Mouse (Mus musculus) gastrocnemius, postnatal 36 days (tissue): ENCODE results near the gene U2af2. TPM values are rescaled to one million over a fixed set of nuclear protein-coding genes. Genes with fewer than 3 reads are reported as not detected.

Source experiments
- DNase-seq, 2 experiments: peaks; one replicate each; pipeline ENCODE4 v3.0.0; 2022
- intact Hi-C: fragments of 180-260 bp; cut with DNase I; formaldehyde crosslinking; loops from one replicate; pipeline ENCODE4 v1.15.1; 2025
- total RNA-seq, 2 experiments: library from RNA; stranded (reverse); gene quantifications; 2 replicates each; pipeline ENCODE4 v1.2.3; 2021

Gene U2af2
- total RNA-seq, 2 experiments from 2014 or later: 38.0 to 48.3 TPM

DNA sequence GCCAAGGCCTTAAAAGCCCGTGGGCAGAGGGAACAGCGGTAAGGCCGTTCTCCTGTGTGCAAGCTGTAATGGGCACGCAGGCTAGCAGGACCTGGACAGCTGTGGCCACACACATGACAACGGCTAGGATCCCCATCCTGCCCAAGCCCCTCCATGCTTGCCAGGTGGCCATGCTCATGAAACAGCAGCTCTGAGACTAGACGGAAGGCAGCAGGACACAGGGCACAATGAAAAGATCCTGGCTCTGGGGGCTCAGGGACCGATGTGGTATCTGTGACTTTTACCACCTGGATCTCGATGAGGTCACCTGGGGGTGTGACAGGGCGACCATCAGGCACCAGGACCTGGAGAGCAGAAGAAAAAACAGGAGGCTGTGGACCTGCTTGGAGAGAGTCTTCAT is 25.8 kb upstream of the U2af2 start:
- intact Hi-C loops: no loop called here

GRCm38 (mm10) chr7:5037026-5037425 is 24.9 kb upstream of the U2af2 start:
- DNase-seq: no peak
- intact Hi-C loops: no loop called here

More for the DNA sequence above, 25.8 kb upstream of the U2af2 start:
- no peak for DNase-seq

DNA sequence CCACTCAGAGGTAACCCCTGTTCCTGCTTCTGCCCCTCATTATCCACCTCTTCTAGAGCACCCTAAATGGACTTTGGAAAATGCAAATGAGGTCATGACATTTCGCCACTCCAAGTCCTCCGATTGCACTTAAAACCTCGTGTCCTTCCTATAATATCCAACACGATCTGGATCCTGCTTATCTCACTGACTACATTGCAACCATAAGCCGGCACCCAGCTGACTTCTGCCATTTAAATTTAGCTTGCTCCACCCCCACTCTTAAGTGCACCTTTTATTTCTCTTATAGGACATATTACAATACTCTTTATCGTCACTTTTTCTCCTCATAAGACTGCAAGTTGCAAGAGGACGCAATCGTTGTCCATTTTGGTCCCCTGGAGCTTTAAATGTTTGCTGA is 24.5 kb upstream of the U2af2 start:
- intact Hi-C loops: no loop called here
- no peak for DNase-seq

DNA sequence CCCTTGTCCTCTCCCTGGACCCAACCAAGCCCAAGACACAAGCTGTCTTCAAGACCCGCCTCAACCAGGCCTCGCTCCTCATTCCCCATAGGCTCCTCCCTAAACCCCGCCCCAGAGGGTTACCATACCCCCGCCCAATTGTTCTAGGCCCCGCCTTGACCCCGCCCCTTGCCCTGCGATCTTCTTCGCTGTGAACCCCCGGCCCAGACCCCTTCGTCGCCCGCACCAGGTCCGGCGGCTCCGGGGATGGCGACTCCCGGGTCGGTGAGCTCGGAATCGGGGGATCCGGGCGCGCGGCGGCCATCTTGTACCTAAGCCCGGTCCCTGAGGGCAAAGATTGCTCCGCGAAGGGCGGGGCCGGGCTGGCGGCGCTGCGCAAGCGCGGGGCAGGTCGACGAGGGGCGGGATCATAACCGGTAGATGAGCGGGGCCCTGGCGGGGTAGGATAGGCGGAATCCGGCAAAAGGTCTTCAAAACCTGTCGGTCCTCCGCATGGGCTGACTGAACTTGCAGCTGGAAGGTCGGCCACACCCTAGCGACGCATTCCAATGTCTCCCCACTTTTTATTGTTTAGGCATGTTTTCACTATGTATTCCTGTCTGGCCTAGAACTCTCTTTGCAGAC is 23.7 kb upstream of the U2af2 start, which contains the start of gene Zfp784:
Gene Zfp784, minus strand, starts transcription at position 338 of the 624 bp plus-strand sequence.
- intact Hi-C loops: loop anchor here (2.0 kb wide), 1 partner anchor 21 kb away; no protein-coding TSS in a partner anchor
- peak; percentile 90 to 95 for DNase-seq

DNA sequence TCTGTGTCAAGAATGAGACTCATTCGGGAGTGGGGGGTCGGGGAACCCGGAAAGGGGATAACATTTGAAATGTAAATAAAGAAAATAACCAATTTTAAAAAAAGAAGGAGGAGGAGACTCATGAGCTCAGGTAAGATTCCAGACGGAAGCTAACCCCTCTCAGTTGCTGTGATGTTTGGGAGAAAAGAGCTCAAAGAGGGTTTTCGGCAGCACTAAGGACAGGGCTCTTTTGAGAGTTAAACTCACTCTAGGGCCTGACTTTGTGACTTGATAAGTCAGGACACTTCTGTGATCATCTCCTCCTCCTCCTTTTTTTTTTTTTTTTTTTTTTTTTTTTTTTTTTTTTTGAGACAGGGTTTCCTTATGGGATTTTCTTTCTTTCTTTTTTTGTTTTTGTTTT is 23.0 kb upstream of the U2af2 start:
- no peak for DNase-seq
- intact Hi-C loops: loop anchor here (2.0 kb wide), 1 partner anchor 20 kb away; no protein-coding TSS in a partner anchor

DNA sequence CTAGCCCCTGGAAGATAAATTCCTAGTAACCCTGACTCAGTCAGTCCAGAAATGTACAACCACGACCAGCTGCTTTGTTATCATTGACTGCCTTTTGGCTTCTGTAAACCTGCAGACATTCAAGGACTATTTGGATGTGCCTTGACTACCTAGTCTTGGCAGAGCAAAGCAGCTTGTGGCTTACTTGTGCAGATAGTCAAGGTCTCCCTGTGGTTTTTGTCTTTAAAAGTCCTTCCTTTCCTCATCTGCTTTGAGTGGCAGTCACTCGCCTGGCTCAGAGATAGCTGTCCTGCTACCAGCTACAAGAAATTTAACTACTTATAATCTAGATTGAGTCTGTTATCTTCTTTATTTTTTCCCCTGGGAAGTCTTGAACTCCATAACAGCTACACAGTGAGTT is 17.0 kb upstream of the U2af2 start:
- intact Hi-C loops: no loop called here
- no peak for DNase-seq

DNA sequence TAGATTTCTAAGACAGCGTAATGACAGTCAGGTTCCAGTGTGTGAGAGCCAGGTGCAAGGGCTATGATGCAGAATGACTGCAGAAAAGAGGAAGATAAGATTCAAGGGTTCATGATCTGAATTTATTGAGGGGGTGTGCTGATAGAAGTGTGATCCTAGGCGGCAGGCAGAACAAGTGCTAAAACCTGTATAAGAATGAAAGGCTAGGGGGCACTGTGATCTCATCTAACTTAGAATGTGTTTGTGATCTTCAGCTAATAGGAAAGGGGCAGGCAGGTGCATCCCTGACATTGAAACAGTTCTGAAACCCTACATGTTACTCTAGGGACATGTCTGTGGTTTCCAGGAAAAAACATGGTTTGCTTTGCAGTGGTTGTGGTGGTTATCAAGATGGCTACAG is 15.8 kb upstream of the U2af2 start:
- intact Hi-C loops: loop anchor here (2.0 kb wide), 1 partner anchor 103 kb away; no protein-coding TSS in a partner anchor

GRCm38 (mm10) chr7:5047313-5047712 is 14.6 kb upstream of the U2af2 start:
- no peak for DNase-seq
- intact Hi-C loops: loop anchor here (2.0 kb wide), 1 partner anchor 105 kb away; no protein-coding TSS in a partner anchor

More for the DNA sequence above, 15.8 kb upstream of the U2af2 start:
- no peak for DNase-seq

DNA sequence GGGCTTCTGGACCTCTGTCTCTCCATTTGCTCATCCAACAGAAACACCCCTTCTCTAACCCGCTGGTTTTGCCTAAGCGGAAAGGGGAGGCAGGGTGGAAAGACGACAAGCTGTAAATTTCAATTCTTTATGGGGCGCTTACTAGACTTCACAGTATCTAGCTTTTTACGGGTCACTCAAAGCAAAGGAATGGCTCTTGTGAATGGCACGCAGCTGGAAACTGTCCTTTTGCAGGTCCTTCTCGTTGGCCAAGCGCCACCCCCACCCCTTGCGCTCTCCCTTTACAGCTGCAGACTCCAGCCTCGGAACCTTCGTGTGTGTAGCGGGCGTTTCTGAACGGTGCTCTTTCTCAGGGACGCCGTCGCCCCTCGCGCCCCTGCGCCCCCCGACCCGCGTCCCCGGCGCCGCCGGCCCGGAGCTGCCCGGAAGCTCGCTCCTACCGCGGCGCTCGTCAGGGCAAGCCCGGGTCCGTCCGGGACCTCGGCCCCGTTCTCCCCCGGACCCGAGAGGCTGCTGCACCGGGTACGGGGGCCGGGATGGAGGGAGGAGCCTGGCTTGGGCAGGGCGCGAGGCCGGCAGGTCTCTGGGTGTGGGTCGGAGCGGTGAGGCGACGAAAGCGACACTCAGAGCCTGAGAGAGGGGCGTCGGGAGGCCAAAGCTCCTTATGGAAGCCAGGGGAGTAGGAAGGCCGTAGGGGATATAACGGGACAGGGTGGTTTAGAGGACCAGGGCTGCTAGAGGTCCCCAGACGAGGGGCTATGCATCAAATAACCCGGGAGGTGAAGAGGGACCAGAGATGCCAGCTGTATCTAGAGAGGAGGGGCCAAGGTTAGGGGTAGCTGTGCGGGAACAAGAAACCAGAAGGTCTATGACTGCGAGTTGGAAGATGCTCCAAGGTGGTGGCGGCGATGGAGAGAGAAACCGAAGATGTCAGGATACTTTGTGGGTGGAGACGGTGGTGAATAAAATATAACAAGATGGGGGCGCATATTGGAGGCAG is 10.4 kb upstream of the U2af2 start, which contains the start of gene Zfp580:
Gene Zfp580, plus strand, starts transcription at position 346 of the 1,000 bp plus-strand sequence.
- intact Hi-C loops: loop anchor here (5.0 kb wide), 1 partner anchor 44 kb away; no protein-coding TSS in a partner anchor

GRCm38 (mm10) chr7:5052438-5052837 is 9.5 kb upstream of the U2af2 start:
- intact Hi-C loops: loop anchor here (5.0 kb wide), 1 partner anchor 45 kb away; no protein-coding TSS in a partner anchor

More for the DNA sequence above, 10.4 kb upstream of the U2af2 start, which contains the start of gene Zfp580:
- peak; percentile 66 to 79 for DNase-seq

DNA sequence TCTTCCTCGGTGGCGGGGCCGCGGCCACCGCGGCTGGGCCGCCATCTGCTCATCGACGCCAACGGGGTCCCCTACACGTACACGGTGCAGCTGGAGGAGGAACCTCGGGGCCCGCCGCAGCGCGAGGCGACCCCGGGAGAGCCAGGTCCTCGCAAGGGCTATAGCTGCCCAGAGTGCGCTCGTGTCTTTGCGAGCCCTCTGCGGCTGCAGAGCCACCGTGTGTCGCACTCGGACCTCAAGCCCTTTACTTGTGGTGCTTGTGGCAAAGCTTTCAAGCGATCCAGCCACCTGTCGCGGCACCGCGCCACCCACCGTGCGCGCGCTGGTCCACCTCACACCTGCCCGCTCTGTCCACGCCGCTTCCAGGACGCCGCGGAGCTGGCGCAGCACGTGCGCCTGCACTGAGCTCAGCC is 9.0 kb upstream of the U2af2 start:
- intact Hi-C loops: loop anchor here (5.0 kb wide), 1 partner anchor 46 kb away; no protein-coding TSS in a partner anchor
- DNase-seq: no peak

More at GRCm38 (mm10) chr7:5052438-5052837, 9.5 kb upstream of the U2af2 start:
- no peak for DNase-seq

DNA sequence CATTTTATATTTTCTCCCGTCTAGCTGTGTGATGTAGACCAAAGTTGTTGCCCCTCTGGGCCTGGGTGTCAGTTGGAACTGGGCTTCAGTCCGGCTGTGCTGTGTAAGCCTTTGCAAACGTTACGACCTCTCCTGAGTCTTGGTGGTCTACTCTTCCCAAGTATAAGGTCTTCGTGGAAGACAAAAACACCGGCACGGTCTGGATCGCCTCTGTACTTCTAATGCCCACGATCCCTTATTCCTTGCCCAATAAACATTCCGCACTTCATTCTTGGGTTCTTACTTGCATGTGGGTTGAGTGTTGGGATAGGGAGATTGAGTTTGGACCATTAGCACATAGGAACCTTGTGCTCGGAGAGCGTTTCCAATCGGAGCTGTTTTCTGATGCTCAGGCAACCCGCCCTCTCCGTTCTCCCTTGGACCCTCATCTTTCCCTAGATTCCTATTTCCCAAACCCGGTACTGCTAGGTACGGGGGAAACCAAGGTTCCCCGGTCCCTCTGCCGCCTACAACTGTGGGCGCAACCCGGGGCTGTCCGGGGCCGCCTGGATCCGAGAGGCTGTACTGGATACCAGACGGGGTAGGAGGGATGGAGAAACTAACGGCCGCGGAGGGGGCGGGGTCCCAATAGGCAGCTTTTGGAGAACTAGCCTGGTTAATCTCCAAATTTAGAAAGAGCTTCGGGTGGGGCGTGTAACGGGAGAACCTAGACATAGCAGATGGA is 8.3 kb upstream of the U2af2 start:
- intact Hi-C loops: loop anchor here (5.0 kb wide), 1 partner anchor 46 kb away; no protein-coding TSS in a partner anchor
- no peak for DNase-seq

GRCm38 (mm10) chr7:5056651-5057263 is 5.2 kb upstream of the U2af2 start:
- DNase-seq: no peak
- intact Hi-C loops: no loop called here

- intact Hi-C loops: no loop called here
Observed at GRCm38 (mm10) chr7:5057381-5057780, 4.6 kb upstream of the U2af2 start.

DNA sequence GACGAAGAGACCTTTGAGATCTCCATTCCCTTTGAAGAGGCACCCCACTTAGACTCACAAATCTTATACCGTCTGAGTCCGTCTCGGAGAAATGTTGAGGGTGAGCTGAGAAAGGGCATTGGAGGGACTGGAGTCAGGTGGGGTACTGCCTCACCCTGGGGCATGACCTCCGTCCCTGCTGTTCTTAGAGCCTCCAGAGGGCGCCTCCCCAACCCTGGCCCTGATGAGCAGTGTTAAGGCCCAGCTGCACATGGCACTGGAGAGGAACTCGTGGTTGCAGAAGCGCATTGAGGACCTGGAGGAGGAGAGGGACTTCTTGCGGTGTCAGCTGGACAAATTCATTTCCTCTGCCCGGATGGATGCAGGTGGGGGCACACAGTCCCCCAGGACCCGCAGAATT is 4.1 kb upstream of the U2af2 start:
- intact Hi-C loops: loop anchor here (2.0 kb wide), 1 partner anchor 19 kb away; the partner anchor contains the start of gene Zfp784
- DNase-seq: no peak

More at GRCm38 (mm10) chr7:5057381-5057780, 4.6 kb upstream of the U2af2 start:
- DNase-seq: no peak

DNA sequence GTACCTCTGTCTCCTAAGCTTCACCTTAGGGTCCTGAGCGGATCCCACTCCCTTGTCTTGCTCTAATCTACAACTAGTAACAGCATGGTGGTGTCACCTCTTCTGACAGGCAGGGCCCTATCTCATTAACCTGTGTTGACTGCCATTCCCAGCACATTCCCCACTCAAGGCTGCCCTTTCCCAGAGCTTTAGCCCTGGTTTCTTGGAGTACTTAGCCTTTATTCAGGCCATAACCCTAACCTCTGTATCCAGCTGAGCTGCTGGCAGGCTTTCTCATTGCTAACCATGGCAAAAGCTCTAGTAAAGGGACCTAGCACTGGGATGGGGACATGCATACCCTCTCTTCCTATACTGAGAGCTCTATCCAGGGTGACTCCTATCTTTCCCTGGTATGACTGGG is 3.3 kb upstream of the U2af2 start:
- intact Hi-C loops: loop anchor here (2.0 kb wide), 1 partner anchor 20 kb away; the partner anchor contains the start of gene Zfp784
- no peak for DNase-seq

DNA sequence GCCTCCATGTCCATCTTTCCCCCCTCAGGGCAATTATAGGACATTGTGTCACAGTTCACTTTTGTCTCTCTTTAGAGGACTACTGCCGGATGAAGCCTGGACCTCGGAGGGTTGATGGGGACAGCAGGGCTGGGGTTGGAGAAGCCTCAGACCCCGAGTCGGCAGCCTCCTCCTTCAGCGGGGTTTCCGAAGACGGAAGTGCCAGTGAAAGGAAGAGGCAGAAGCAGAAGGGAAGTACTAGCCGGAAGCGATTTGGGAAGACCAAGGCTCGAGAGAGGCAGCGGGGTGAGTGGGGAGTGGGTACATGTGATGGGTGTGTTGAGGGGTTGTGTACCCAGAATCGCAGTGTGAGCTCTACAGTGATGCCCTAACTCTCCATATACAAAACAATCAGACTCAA is 2.5 kb upstream of the U2af2 start:
- intact Hi-C loops: loop anchor here (2.0 kb wide), 1 partner anchor 21 kb away; the partner anchor contains the start of gene Zfp784
- DNase-seq: no peak

- intact Hi-C loops: no loop called here
Observed at GRCm38 (mm10) chr7:5060239-5060731, 1.7 kb upstream of the U2af2 start.

More at GRCm38 (mm10) chr7:5060239-5060731, 1.7 kb upstream of the U2af2 start:
- DNase-seq: peak; percentile 57 to 73
